Mouse (Mus musculus) left cerebral cortex, postnatal 36 days (tissue): Measurements from ENCODE around the gene Ganab. TPM values are rescaled to one million over a fixed set of nuclear protein-coding genes. Genes with fewer than 3 reads are reported as not detected.
"Not testable (repeated sequence)": the region's sequence is repeated elsewhere in the genome, so short reads cannot be mapped to it uniquely, and the experiment has no call there.

Source experiments
- DNase-seq, 2 experiments: peaks; one replicate each; pipeline ENCODE4 v3.0.0; 2021 to 2022; ENCODE audit warnings: low spot score in 2 of 2, mixed read lengths in 1 of 2
- intact Hi-C: fragments of 180-260 bp; cut with DNase I; formaldehyde crosslinking; loops from one replicate; pipeline ENCODE4 v1.15.1; 2025
- total RNA-seq, 2 experiments: library from RNA; stranded (reverse); gene quantifications; 2 replicates each; pipeline ENCODE4 v1.2.3; 2021

The Ganab gene
- total RNA-seq, 2 experiments from 2014 or later, result 95.3 to 102 TPM

GRCm38 (mm10) chr19:8887585-8888463 is 10.0 kb upstream of the Ganab start:
- intact Hi-C loops, result loop anchor here (5.0 kb wide), 1 partner anchor 54 kb away; the partner anchor contains the start of gene Mta2
- no peak for DNase-seq

GRCm38 (mm10) chr19:8888511-8889385 is 9.1 kb upstream of the Ganab start, which contains the start of the genes 1810009A15Rik and Gm49416:
TSS of gene 1810009A15Rik (plus strand) at chr19:8888853.
TSS of gene Gm49416 (plus strand) at chr19:8888926.
- DNase-seq, result peak; percentile 94
- intact Hi-C loops, result loop anchor here (5.0 kb wide), 1 partner anchor 54 kb away; the partner anchor contains the start of gene Mta2

DNA sequence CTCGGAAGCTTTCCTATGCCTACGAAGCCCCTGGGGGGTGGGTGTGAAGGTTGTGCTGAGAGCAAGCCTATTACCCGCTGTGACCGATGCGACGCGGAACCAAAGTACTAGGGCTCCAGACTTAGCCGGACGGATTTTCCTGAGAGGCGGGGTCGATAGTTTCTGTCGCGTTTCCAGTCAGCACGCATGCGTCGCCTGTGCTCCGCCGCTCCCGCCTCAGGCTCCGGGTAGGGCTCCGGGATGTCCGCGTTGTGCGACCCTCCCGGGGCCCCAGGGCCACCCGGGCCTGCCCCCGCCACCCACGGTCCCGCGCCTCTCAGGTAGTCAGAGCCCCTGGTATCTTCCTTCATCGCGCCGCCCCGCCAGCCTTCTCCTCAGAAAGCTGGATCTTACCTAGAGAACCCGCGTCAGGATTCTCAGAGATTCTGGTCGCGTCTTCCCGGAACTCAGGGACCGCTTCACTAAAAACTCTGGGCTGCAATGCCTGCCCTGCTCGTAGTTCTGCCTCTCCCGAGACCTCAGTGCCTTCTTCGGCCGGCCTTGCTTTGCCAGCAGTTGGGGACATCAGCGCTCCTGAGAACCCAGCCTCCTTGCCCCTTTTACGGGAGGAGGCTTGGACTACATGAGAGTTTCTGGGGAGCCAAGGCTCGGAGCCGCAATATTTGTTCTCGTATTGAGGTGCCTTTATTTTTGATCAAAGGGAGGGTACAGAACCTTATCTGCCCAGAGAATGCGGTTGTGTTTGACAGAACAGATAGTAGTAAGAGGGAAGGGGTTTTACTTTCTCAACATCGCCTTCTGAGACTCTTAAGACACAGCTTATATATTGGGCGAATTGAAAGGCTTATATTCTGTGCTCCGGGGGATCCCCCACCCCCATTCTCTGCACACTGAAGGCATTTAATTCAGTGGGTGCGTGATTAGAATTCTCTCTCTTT is 4.8 kb upstream of the Ganab start, which contains the start of gene Ints5:
Gene Ints5 (plus strand): TSS at position 177 of the 938 bp plus-strand sequence.
- intact Hi-C loops, result no loop called here
- peak; percentile 86 for DNase-seq

GRCm38 (mm10) chr19:8895397-8895960 is 2.4 kb upstream of the Ganab start:
- no peak for DNase-seq
- intact Hi-C loops, result loop anchor here (5.0 kb wide), 1 partner anchor 53 kb away; no protein-coding TSS in a partner anchor

GRCm38 (mm10) chr19:8896231-8896630 is 1.6 kb upstream of the Ganab start:
- intact Hi-C loops, result loop anchor here (5.0 kb wide), 1 partner anchor 54 kb away; no protein-coding TSS in a partner anchor
- DNase-seq, result not testable (repeated sequence)

DNA sequence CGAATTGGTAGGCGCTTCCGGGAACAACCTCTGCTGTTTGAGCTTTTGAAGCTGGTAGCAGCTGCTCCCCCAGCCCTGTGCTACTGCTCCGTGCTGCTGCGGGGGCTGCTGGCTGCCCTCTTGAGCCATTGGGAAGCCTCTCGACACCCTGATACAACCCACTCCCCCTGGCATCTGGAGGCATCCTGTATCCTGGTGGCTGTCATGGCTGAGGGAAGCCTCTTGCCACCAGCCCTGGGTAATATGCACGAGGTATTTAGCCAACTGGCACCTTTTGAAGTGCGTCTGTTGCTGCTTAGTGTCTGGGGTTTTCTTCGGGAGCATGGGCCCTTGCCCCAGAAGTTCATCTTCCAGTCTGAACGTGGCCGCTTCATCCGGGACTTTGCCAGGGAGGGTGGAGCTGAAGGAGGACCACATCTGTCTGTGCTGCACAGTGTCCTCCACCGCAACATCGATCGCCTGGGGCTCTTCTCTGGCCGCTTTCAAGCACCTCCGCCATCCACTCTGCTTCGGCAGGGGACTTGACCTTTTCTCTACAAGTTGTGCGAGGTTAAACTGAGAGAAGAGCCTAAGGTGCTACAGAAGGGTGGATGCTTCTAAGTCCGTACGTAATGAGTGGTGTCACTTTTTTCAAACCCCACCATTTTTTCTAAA is 533 bp upstream of the Ganab start:
- DNase-seq, result peak in 1 of 2 experiments; percentile 34
- intact Hi-C loops, result loop anchor here (5.0 kb wide), 1 partner anchor 55 kb away; no protein-coding TSS in a partner anchor

- intact Hi-C loops, result loop anchor here (2.0 to 5.0 kb wide), 2 partner anchors 20 to 56 kb away; no protein-coding TSS in a partner anchor
- no peak for DNase-seq
These were observed 705 bp downstream of the Ganab start for GRCm38 (mm10) chr19:8898576-8898975.

- intact Hi-C loops, result loop anchor here (2.0 to 5.0 kb wide), 2 partner anchors 20 to 57 kb away; no protein-coding TSS in a partner anchor
- DNase-seq, result no peak
These were observed 1.2 kb downstream of the Ganab start for GRCm38 (mm10) chr19:8899079-8899478.

DNA sequence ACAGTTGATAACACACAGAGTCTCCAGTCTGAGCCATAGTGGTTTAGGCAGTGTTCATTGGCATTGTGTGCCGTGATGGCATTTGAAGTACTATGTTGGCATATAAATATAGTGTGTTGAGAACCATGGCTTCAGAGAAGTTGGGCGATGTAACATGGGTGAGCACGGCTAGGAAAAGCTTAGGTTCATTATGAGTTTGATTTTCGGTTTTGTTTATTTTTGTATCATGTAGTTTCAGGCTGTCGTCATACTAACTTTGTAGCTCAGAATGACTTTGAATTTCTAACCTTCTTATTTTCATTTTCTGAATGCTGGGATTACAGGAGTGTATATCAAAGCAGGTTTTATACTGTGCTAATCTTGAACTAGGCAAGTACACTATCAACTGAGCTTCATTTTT is 5.5 kb downstream of the Ganab start:
- no peak for DNase-seq
- intact Hi-C loops, result no loop called here

GRCm38 (mm10) chr19:8908531-8908930 is 10.7 kb downstream of the Ganab start:
- DNase-seq, result no peak
- intact Hi-C loops, result no loop called here

- DNase-seq, result no peak
- intact Hi-C loops, result no loop called here
These were observed 13.9 kb downstream of the Ganab start for GRCm38 (mm10) chr19:8911810-8912209.

GRCm38 (mm10) chr19:8914212-8914611 is 16.3 kb downstream of the Ganab start:
- DNase-seq, result peak; percentile 46 to 52
- intact Hi-C loops, result no loop called here

GRCm38 (mm10) chr19:8919000-8919399 is 21.1 kb downstream of the Ganab start:
- no peak for DNase-seq
- intact Hi-C loops, result loop anchor here (2.0 kb wide), 1 partner anchor 20 kb away; the partner anchor contains the start of gene Ganab

- intact Hi-C loops, result loop anchor here (2.0 kb wide), 1 partner anchor 21 kb away; the partner anchor contains the start of gene Ganab
- DNase-seq, result no peak
These were observed 21.8 kb downstream of the Ganab start for GRCm38 (mm10) chr19:8919684-8920072.

DNA sequence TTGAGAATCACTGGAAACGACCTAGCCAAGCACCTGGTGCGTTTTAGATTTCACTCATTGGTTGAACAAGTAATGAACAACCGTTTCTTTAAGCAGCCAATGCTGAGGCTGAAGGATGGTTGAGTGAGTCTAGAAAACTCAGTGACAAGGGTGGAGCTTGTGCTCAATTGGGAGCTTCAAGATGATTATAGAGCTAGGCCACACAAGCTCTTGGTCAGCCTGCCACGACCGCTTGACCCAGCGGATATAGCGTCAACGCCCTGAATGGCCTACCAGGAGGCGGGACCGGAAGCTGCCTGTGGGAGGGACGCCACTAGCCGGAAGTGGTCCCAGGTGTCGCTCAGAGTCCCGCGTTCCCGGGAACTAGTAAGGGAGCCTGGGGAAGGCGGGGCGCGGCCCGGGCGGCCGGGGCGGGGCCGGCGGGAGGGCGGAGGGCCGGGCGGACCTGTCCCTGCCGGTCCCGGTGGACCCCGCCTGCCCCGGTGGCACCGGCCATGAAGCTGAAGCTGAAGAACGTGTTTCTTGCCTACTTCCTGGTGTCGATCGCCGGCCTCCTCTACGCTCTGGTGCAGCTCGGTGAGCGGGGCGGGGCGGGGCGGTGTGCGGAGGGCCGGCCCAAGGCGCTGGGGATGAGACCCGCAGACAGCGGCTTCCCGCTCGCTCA is 22.3 kb downstream of the Ganab start, which contains the start of gene B3gat3:
Gene B3gat3 (plus strand): TSS at position 302 of the 664 bp plus-strand sequence.
- peak; percentile 96 to 97 for DNase-seq
- intact Hi-C loops, result no loop called here

- DNase-seq, result no peak
- intact Hi-C loops, result no loop called here
These were observed 23.0 kb downstream of the Ganab start for GRCm38 (mm10) chr19:8920836-8921291.

- no peak for DNase-seq
- intact Hi-C loops, result no loop called here
These were observed 23.9 kb downstream of the Ganab start for GRCm38 (mm10) chr19:8921741-8922140.
